Mouse (Mus musculus) liver (tissue): ENCODE data around the gene Blm.
"Not testable (repeated sequence)": the region's sequence is repeated elsewhere in the genome, so short reads cannot be mapped to it uniquely, and the experiment has no call there.

ENCODE experiments used
- DNase-seq: peaks from one replicate; pipeline ENCODE4 v3.0.0-alpha.2; 2020; ENCODE audit warnings: mixed read lengths

Gene Blm

GRCm38 (mm10) chr7:80531087-80531486 is 3.8 kb downstream of the Blm start:
- no peak for DNase-seq

GRCm38 (mm10) chr7:80530646-80531045 is 4.3 kb downstream of the Blm start:
- DNase-seq = no peak

- DNase-seq = no peak
Measured at GRCm38 (mm10) chr7:80526698-80527097, 8.2 kb downstream of the Blm start.

GRCm38 (mm10) chr7:80512408-80513085 is 22.4 kb downstream of the Blm start:
- DNase-seq = no peak

- DNase-seq = not testable (repeated sequence)
Measured at GRCm38 (mm10) chr7:80507697-80508096, 27.2 kb downstream of the Blm start.

- DNase-seq = no peak
Measured at GRCm38 (mm10) chr7:80506007-80506406, 28.9 kb downstream of the Blm start.

- no peak for DNase-seq
Measured at GRCm38 (mm10) chr7:80504920-80505319, 30.0 kb downstream of the Blm start.

- DNase-seq = no peak
Measured at GRCm38 (mm10) chr7:80501006-80501405, 33.9 kb downstream of the Blm start.

GRCm38 (mm10) chr7:80500099-80500498 is 34.8 kb downstream of the Blm start:
- DNase-seq = no peak

GRCm38 (mm10) chr7:80499190-80499962 is 35.5 kb downstream of the Blm start:
- peak; percentile 46 for DNase-seq

- DNase-seq = no peak
Measured at GRCm38 (mm10) chr7:80496656-80497055, 38.3 kb downstream of the Blm start.

GRCm38 (mm10) chr7:80495210-80495609 is 39.7 kb downstream of the Blm start:
- DNase-seq = no peak

- DNase-seq = no peak
Measured at GRCm38 (mm10) chr7:80491995-80492394, 42.9 kb downstream of the Blm start.

- peak; percentile 67 for DNase-seq
Measured at GRCm38 (mm10) chr7:80491086-80491485, 43.8 kb downstream of the Blm start.

- no peak for DNase-seq
Measured at GRCm38 (mm10) chr7:80490351-80490750, 44.6 kb downstream of the Blm start.

- DNase-seq = no peak
Measured at GRCm38 (mm10) chr7:80489445-80489844, 45.5 kb downstream of the Blm start.

- DNase-seq = no peak
Measured at GRCm38 (mm10) chr7:80487239-80487638, 47.7 kb downstream of the Blm start.

GRCm38 (mm10) chr7:80480097-80480496 is 54.8 kb downstream of the Blm start:
- DNase-seq = no peak

- DNase-seq = no peak
Measured at GRCm38 (mm10) chr7:80473837-80474236, 61.1 kb downstream of the Blm start.

- no peak for DNase-seq
Measured at GRCm38 (mm10) chr7:80468851-80469250, 66.1 kb downstream of the Blm start.

GRCm38 (mm10) chr7:80467334-80467733 is 67.6 kb downstream of the Blm start:
- no peak for DNase-seq

GRCm38 (mm10) chr7:80464831-80465230 is 70.1 kb downstream of the Blm start:
- DNase-seq = no peak

GRCm38 (mm10) chr7:80461891-80462290 is 73.0 kb downstream of the Blm start:
- DNase-seq = no peak

GRCm38 (mm10) chr7:80460892-80461291 is 74.0 kb downstream of the Blm start:
- DNase-seq = no peak
